Mouse (Mus musculus) erythroblast, embryonic 14.5 days (primary cell): ENCODE measurements around the gene Kdm4b. TPM values are rescaled to one million over a fixed set of nuclear protein-coding genes. Genes with fewer than 3 reads are reported as not detected.

ENCODE experiments used
- H3K27me3 ChIP-seq: 2 replicates; pipeline ENCODE4 v1.6.1; 2012; ENCODE audit warnings: inconsistent platforms; ENCODE audit not compliant: control insufficient read depth
- H3K36me3 ChIP-seq: 2 replicates; pipeline ENCODE4 v1.6.1; 2012; ENCODE audit warnings: mild to moderate bottlenecking, inconsistent platforms; ENCODE audit not compliant: control insufficient read depth
- H3K4me1 ChIP-seq: 2 replicates; pipeline ENCODE4 v1.6.1; 2012; ENCODE audit warnings: inconsistent platforms; ENCODE audit not compliant: control insufficient read depth
- H3K4me3 ChIP-seq: replicated peaks from 2 replicates; pipeline ENCODE3; 2012; ENCODE audit warnings: moderate library complexity, mild to moderate bottlenecking, inconsistent platforms
- H3K9me3 ChIP-seq: 2 replicates; pipeline ENCODE4 v1.6.1; 2012; ENCODE audit warnings: low read length, inconsistent platforms, mixed read lengths; ENCODE audit not compliant: control insufficient read depth
- GATA1 ChIP-seq: IDR thresholded peaks from 2 replicates; pipeline ENCODE4 v1.6.1; 2012; ENCODE audit warnings: low read length, inconsistent platforms, mixed read lengths
- TAL1 ChIP-seq: IDR thresholded peaks from 3 replicates; pipeline ENCODE4 v1.6.1; 2012; ENCODE audit warnings: low read length, inconsistent platforms, mixed read lengths
- polyA plus RNA-seq: library from polyadenylated mRNA; stranded (reverse); fragments of >175 nt; gene quantifications from 2 replicates; pipeline ENCODE4 v1.2.3, GENCODE M21; 2012

Kdm4b gene
- polyA plus RNA-seq, 1 experiment = 1.1 TPM

DNA sequence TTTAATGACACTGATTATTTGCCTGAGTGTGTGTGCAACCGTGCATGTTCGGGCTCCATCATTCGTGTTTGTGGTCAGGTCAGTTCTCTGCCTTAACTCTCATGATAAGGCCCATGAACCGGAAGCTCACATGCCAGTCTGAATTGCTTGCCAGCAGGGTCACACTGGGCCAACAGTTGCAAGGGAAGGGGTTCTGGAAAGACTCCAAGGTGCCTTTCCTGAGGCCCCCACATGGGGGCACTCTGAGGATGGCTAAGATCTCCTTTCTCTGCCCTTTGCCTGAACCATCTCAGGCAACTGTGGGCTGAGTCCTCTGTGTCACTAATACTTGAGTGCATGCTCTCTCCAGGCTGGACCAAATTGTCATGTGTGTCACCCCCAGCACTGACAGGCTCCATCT, 11.3 kb downstream of the Kdm4b start:
- TF ChIP-seq TAL1 = no peak
- TF ChIP-seq GATA1 = no peak
- peaks cover 53% of the 10 kb centered on the region for H3K4me1 ChIP-seq
- H3K27me3 ChIP-seq = no peaks in the 10 kb centered on the region
- no peak overlapping the region for H3K4me3 ChIP-seq
- H3K9me3 ChIP-seq = no peaks in the 10 kb centered on the region
- H3K36me3 ChIP-seq = peaks cover 2% of the 10 kb centered on the region

DNA sequence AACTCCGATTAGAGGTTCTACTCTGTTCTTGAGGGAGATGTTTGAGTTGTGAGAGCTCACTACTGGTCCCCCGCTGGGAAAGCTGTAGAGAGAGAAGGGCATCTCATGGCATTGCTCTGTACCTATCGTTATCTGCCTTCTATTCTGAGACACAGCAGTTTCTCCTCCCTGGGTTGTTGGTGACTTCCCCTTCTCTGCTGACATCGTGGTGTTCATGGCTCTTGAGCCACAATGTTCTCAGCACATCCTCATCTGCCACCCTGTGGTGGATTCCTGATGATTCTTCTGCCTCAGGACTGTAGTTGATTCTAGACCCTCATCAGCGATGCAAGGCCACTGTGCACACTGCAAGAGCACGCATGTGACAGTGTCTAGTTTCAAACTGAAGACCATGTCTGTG, 11.9 kb downstream of the Kdm4b start:
- Histone ChIP-seq H3K27me3 (no peaks in the 10 kb centered on the region), H3K9me3 (no peaks in the 10 kb centered on the region), H3K36me3 (peaks cover 2% of the 10 kb centered on the region), H3K4me1 (peaks cover 52% of the 10 kb centered on the region), H3K4me3 (no peak overlapping the region)
- TF ChIP-seq GATA1 = no peak
- TF ChIP-seq TAL1 = no peak

DNA sequence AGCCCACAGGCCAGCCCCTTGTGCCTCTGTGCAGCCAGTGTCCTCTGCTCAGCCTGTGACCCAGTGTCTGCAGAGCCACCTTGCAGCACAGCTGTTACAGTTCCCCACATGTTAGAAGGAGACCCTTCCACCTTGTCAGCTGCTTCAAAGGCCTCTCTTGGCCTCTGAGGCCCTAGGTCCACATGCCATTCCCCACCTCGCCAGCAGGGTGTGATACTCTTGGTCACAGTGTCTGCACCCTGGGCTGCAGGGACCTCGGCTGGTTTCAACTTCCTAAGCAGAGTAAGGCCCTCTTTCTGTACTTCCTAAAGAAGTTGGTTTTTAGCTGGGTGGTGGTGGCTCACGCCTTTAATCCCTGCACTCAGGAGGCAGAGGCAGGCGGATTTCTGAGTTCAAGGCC, 13.0 kb downstream of the Kdm4b start:
- H3K4me3 ChIP-seq = no peak overlapping the region
- H3K9me3 ChIP-seq = no peaks in the 10 kb centered on the region
- H3K4me1 ChIP-seq = peaks cover 55% of the 10 kb centered on the region
- peaks cover 2% of the 10 kb centered on the region for H3K36me3 ChIP-seq
- TF ChIP-seq GATA1 (no peak), TAL1 (no peak)
- H3K27me3 ChIP-seq = no peaks in the 10 kb centered on the region

DNA sequence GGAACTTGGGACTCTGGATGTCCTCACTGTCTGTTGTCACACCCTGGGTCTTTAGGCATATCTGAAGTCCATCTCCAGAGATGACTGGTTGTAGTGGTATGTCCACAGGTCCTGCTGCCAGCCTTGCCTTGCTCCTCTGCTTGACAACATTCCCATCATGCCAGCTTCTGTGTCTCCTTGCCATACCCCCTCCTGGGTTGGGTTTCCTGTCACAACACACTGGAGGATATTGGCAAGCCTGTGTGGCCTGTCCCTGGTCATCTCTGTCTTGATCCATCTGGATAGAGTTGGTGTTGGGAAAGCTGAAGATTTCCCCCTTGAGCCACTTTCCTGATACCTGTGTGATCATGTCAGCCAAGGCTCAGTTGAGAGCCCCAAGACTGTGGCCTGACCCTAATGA, 14.9 kb downstream of the Kdm4b start:
- peaks cover 60% of the 10 kb centered on the region for H3K4me1 ChIP-seq
- H3K36me3 ChIP-seq = peaks cover 9% of the 10 kb centered on the region
- TF ChIP-seq GATA1 = no peak
- TF ChIP-seq TAL1 = no peak

DNA sequence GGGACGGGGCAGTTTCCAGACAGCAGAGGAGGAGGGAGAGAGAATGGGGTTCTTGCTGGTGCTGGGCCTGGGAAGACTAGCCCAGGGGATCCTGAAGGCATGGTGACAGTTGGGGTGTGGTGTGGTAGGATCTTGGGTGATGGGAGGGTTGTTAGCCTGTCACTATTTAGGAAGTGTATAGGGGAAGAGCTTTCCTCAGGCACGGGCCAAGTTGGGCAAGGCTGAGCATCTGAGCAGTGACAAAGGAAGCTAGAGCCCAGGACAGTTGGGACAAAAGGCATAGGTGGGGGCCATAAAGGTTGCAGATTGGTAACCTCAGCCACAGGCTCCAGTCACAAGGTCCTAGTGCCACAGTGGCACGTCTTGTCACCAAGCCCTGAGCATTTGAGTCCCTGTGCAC, 17.6 kb downstream of the Kdm4b start:
- Histone ChIP-seq H3K4me3 (no peak overlapping the region), H3K4me1 (peaks cover 70% of the 10 kb centered on the region), H3K27me3 (no peaks in the 10 kb centered on the region), H3K9me3 (no peaks in the 10 kb centered on the region), H3K36me3 (peaks cover 13% of the 10 kb centered on the region)
- no peak for TF ChIP-seq GATA1
- TF ChIP-seq TAL1 = no peak

More for the DNA sequence above, 14.9 kb downstream of the Kdm4b start:
- Histone ChIP-seq H3K27me3 (no peaks in the 10 kb centered on the region), H3K9me3 (no peaks in the 10 kb centered on the region), H3K4me3 (no peak overlapping the region)

DNA sequence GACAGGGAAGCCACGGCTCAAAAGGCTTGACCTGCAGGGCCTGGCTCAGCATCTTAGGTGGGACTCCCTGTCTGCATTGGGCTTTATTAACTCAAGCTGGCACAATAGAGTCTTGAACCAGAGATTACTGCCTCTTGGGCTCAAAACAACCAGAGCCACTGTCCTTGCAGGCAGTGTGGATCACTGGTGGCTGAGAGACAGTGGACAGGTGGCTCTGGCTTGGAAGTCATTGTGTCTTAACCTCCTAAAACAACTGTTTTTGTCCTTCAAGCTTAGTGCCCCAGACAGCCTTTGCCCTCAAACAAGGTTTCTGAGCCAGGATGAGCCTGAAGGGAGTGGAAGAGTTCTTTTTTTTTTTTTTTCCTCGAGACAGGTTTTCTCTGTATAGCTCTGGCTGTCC, 19.5 kb downstream of the Kdm4b start:
- peaks cover 23% of the 10 kb centered on the region for H3K36me3 ChIP-seq
- TF ChIP-seq GATA1 (no peak), TAL1 (no peak)
- peaks cover 83% of the 10 kb centered on the region for H3K4me1 ChIP-seq
- no peaks in the 10 kb centered on the region for H3K27me3 ChIP-seq
- H3K9me3 ChIP-seq = no peaks in the 10 kb centered on the region
- H3K4me3 ChIP-seq = no peak overlapping the region

DNA sequence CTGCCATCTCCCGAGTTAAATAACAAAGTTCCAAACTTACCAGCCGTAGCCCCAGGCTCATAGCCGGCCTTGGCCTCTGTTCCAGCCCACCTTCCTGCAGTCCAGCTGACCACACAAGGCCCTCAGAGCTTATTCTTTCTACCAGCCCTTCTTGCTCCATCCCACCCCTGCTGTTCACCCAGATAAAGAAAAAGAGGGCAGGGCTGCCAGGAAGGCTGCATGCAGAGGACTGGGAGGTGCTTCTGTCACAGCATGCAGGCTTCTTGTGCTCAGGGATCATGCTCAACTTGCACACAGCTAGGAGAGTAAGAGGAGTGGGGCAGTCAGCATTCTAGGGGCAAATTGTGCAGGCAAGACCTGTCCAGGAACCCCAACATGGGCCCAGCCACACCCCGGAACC, 22.3 kb downstream of the Kdm4b start:
- Histone ChIP-seq H3K4me3 (peak overlapping the region; percentile 21), H3K27me3 (no peaks in the 10 kb centered on the region), H3K4me1 (peaks cover 70% of the 10 kb centered on the region), H3K36me3 (peaks cover 43% of the 10 kb centered on the region), H3K9me3 (no peaks in the 10 kb centered on the region)
- TF ChIP-seq TAL1 = peak; percentile 11; the same call in 1 of the 3 replicates
- TF ChIP-seq GATA1 = no peak

DNA sequence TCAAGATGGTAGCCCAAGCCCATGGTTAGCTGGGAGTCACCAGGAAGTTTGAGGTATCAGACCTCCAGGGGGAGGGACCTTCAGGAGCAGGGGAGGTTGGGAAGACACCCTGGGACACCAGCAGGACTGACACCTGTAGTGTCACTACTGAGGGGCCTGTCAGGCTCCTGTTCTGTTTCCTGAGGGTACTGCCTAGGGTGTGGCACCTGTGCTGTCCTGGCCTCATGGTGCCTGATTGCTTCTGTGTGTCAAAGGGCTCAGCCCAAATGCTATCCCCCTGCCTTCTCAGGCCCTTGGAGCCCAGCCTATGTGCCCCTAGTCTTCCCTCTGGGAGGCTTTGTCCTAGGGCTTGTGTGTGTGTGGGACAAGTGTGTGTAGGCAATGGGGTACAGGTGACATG, 22.7 kb downstream of the Kdm4b start:
- no peak for TF ChIP-seq GATA1
- TF ChIP-seq TAL1 = no peak
- peaks cover 48% of the 10 kb centered on the region for H3K36me3 ChIP-seq
- H3K4me1 ChIP-seq = peaks cover 66% of the 10 kb centered on the region
- H3K9me3 ChIP-seq = no peaks in the 10 kb centered on the region
- no peak overlapping the region for H3K4me3 ChIP-seq
- H3K27me3 ChIP-seq = no peaks in the 10 kb centered on the region

DNA sequence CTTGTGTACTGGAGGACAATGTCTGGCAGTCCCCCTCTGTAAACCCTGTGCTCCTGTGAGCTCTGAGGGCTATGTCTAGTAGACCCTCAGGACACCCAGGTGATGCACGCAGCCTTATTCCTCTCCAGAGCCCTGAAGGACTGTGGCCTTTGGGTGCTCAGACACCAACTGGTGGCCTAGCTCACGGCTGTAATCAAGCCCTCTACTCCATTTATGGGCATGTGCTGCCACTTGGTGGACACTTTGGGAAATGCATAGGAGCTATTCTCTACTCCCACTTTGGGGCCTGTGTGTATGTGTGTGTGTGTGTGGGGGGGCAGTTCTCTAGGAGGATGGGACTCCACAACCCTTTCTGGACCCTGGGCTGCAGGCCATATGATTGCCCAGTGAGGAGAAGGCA, 24.8 kb downstream of the Kdm4b start:
- TF ChIP-seq GATA1 (no peak), TAL1 (no peak)
- Histone ChIP-seq H3K27me3 (no peaks in the 10 kb centered on the region), H3K36me3 (peaks cover 58% of the 10 kb centered on the region), H3K9me3 (no peaks in the 10 kb centered on the region), H3K4me1 (peaks cover 46% of the 10 kb centered on the region), H3K4me3 (no peak overlapping the region)
